Mouse (Mus musculus) kidney, adult 2 months (tissue): ENCODE measurements at regions not wholly inside any gene's neighbourhood (a gene's known extent, or its start where the extent isn't known, plus 50 kb on each side); places are given as distances from the start of the nearest gene placed in this dataset.
"Not testable (repeated sequence)": the region's sequence is repeated elsewhere in the genome, so short reads cannot be mapped to it uniquely, and the experiment has no call there.

Experiments
- CTCF ChIP-seq: fragments of 200-500 bp; conservative IDR thresholded peaks from 2 replicates; pipeline ENCODE4 v1.5.1; 2011; ENCODE audit warnings: low read depth, mild to moderate bottlenecking, control low read depth, low read length, moderate library complexity, mixed read lengths; ENCODE audit not compliant: insufficient read depth, insufficient read length
- POLR2A ChIP-seq: fragments of 200-500 bp; IDR thresholded peaks from one replicate; pipeline ENCODE4 v1.6.1; 2011; ENCODE audit warnings: low read depth, low read length, control low read depth

GRCm38 (mm10) chr9:92836156-92836555 is 294.1 kb downstream of the Plod2 start:
- not testable (repeated sequence) for TF ChIP-seq CTCF, POLR2A
